29 mouse cellular contexts compared by ENCODE assay signal in genomic region chr7:125873971-125874495, GRCm38 (mm10).
DNase-seq lines count a peak whose midpoint lies in the region; ATAC-seq and TF ChIP-seq lines count a peak whose summit lies in the region.
"Had no signal": no experiment of that assay in that cellular context is flagged by ENCODE, and none has a peak within 500 bp of the region (broad histone marks: within the 10 kb centered on the region; RNA-seq: fewer than 3 reads in every experiment).

No protein-coding gene starts in this region.

- H3K4me2 ChIP-seq in lung, embryonic 14.5 days = no peak overlapping the region
- H3K4me2 ChIP-seq in lung, postnatal 0 days (replicated peaks; ENCODE audit: low read depth, low read length) = no peak overlapping the region
- H3K4me2 ChIP-seq: hindbrain, embryonic 14.5 days; limb, embryonic 12.5 days; liver, embryonic 12.5 days; neural tube, embryonic 13.5 days; stomach, embryonic 15.5 days had no signal

- no peaks in the 10 kb centered on the region for H3K27me3 ChIP-seq in lung, embryonic 14.5 days (ENCODE audit: insufficient read depth, low read length)
- H3K27me3 ChIP-seq in lung, postnatal 0 days (replicated peaks; ENCODE audit: insufficient read depth, low read length) = no peaks in the 10 kb centered on the region
- H3K27me3 ChIP-seq: limb, embryonic 12.5 days; liver, embryonic 12.5 days; neural tube, embryonic 13.5 days; stomach, embryonic 15.5 days had no signal

- no peaks in the 10 kb centered on the region for H3K9me3 ChIP-seq in lung, embryonic 14.5 days (ENCODE audit: low read depth, low read length)
- no peaks in the 10 kb centered on the region for H3K9me3 ChIP-seq in lung, postnatal 0 days (ENCODE audit: low read length)
- H3K9me3 ChIP-seq: embryonic facial prominence, embryonic 10.5 days; limb, embryonic 12.5 days; liver, embryonic 12.5 days; neural tube, embryonic 13.5 days; stomach, embryonic 15.5 days had no signal

- 58% methylated on average over 6 of the region's 6 CpGs for WGBS in lung, embryonic 14.5 days
- WGBS in lung, postnatal 0 days = 72% methylated on average over 6 of the region's 6 CpGs

- DNase-seq in adrenal gland, postnatal 10 days = peak; percentile 64
- no peak for DNase-seq in adrenal gland, adult 18-20 months (ENCODE audit: low spot score in 2 of 2)
- peak; percentile 43 for DNase-seq in lung, embryonic 14.5 days
- DNase-seq in lung, postnatal 0 days (ENCODE audit: low spot score) = no peak
- peak; percentile 77 for DNase-seq in testis, postnatal 10 days (ENCODE audit: low spot score)
- no peak for DNase-seq in testis, postnatal 14 days (ENCODE audit: low spot score)
- DNase-seq in frontal cortex, postnatal 14 days (ENCODE audit: low spot score in 2 of 2) = no peak
- DNase-seq: cerebellum, adult 11 months; cerebellum, adult 9-11 months; forebrain, postnatal 0 days; heart, postnatal 4 days; kidney, adult 18-20 months; kidney, postnatal 10 days; layer of hippocampus, postnatal 36 days; midbrain, embryonic 14.5 days; right cerebral cortex, adult 18-20 months; right cerebral cortex, postnatal 4 days; thymus, adult 2 months; thymus, postnatal 4 days had no signal

- no peak for TF ChIP-seq CTCF in lung, embryonic 14.5 days (IDR thresholded peaks at IDR 0.05; ENCODE audit: low read depth)
- TF ChIP-seq CTCF in lung, postnatal 0 days (IDR thresholded peaks at IDR 0.05) = no peak

- no peak for TF ChIP-seq EP300 in lung, postnatal 0 days (IDR thresholded peaks at IDR 0.05)

- H3K9ac ChIP-seq in lung, embryonic 14.5 days = no peak overlapping the region
- H3K9ac ChIP-seq in lung, postnatal 0 days (replicated peaks; ENCODE audit: low read depth) = no peak overlapping the region
- H3K9ac ChIP-seq: forebrain, postnatal 0 days; hindbrain, embryonic 14.5 days; limb, embryonic 12.5 days; liver, embryonic 12.5 days; neural tube, embryonic 13.5 days; stomach, embryonic 15.5 days had no signal

- peaks cover 7% of the 10 kb centered on the region; the same call in 1 of the 2 replicates for H3K4me1 ChIP-seq in lung, embryonic 14.5 days (ENCODE audit: insufficient read depth)
- no peaks in the 10 kb centered on the region for H3K4me1 ChIP-seq in lung, postnatal 0 days (ENCODE audit: insufficient read depth, low read depth, low read length)
- H3K4me1 ChIP-seq: liver, embryonic 12.5 days had no signal

- no peak overlapping the region for H3K4me3 ChIP-seq in lung, embryonic 14.5 days (ENCODE audit: low read depth, low read length)
- no peak overlapping the region for H3K4me3 ChIP-seq in lung, postnatal 0 days (ENCODE audit: low read depth, low read length)
- H3K4me3 ChIP-seq: embryonic facial prominence, embryonic 10.5 days; layer of hippocampus, adult 2 months; limb, embryonic 12.5 days; liver, embryonic 12.5 days; myocyte; neural tube, embryonic 13.5 days; stomach, embryonic 15.5 days had no signal

- no peak overlapping the region for H3K27ac ChIP-seq in lung, embryonic 14.5 days (ENCODE audit: low read depth)
- no peak overlapping the region for H3K27ac ChIP-seq in lung, postnatal 0 days (ENCODE audit: low read length)
- H3K27ac ChIP-seq: embryonic facial prominence, embryonic 10.5 days; hindbrain, embryonic 14.5 days; layer of hippocampus, adult 2 months; limb, embryonic 12.5 days; liver, embryonic 12.5 days; neural tube, embryonic 13.5 days; stomach, embryonic 15.5 days had no signal

- ATAC-seq in lung, embryonic 14.5 days (ENCODE audit: insufficient read depth) = peak; percentile 52
- ATAC-seq in lung, postnatal 0 days = no peak
- ATAC-seq: CD4-positive, CD25-positive, alpha-beta regulatory T cell, adult 4 months; forebrain, postnatal 0 days; inflammation-experienced regulatory T-cells, adult 6 months; liver, embryonic 12.5 days had no signal

- no peaks in the 10 kb centered on the region for H3K36me3 ChIP-seq in lung, embryonic 14.5 days (ENCODE audit: insufficient read depth)
- no peaks in the 10 kb centered on the region for H3K36me3 ChIP-seq in lung, postnatal 0 days (ENCODE audit: insufficient read depth, low read length)
- H3K36me3 ChIP-seq: embryonic facial prominence, embryonic 10.5 days; limb, embryonic 12.5 days; liver, embryonic 12.5 days; neural tube, embryonic 13.5 days; stomach, embryonic 15.5 days had no signal

Comparison
In these comparisons a context has a peak if more than half of its experiments do, and no peak if none do; other contexts are left out.
1. DNase-seq: peak in adrenal gland, postnatal 10 days (single experiment), lung, embryonic 14.5 days (single experiment) and testis, postnatal 10 days (single experiment); none in adrenal gland, adult 18-20 months (0 of 2), lung, postnatal 0 days (single experiment), testis, postnatal 14 days (single experiment) and frontal cortex, postnatal 14 days (0 of 2).